Mouse (Mus musculus) liver, embryonic 16.5 days (tissue): ENCODE results near the gene Sart3. TPM values are rescaled to one million over a fixed set of nuclear protein-coding genes. Genes with fewer than 3 reads are reported as not detected.

Source experiments
- ATAC-seq: fragments of 200-750 bp; cut with Nextera tagmentation; 2 replicates; pipeline ENCODE4 v1.8.0; 2017; ENCODE audit warnings: low read depth, mild to moderate bottlenecking, moderate number of reproducible peaks, moderate library complexity
- H3K27ac ChIP-seq: fragments of 300-500 bp; sonication (generic); 2 replicates; pipeline ENCODE4 v1.5.1; 2014; ENCODE audit warnings: mild to moderate bottlenecking, low read length
- H3K27me3 ChIP-seq: fragments of 300-500 bp; sonication (generic); 2 replicates; pipeline ENCODE4 v1.6.1; 2014; ENCODE audit warnings: low read depth, low read length, mixed read lengths; ENCODE audit not compliant: control insufficient read depth, insufficient read depth
- H3K36me3 ChIP-seq: fragments of 300-500 bp; sonication (generic); 2 replicates; pipeline ENCODE4 v1.6.1; 2014; ENCODE audit warnings: mild to moderate bottlenecking; ENCODE audit not compliant: control insufficient read depth, insufficient read depth
- H3K4me1 ChIP-seq: fragments of 300-500 bp; sonication (generic); 2 replicates; pipeline ENCODE4 v1.6.1; 2014; ENCODE audit warnings: low read depth, low read length, mixed read lengths; ENCODE audit not compliant: control insufficient read depth
- H3K4me2 ChIP-seq: fragments of 300-500 bp; sonication (generic); 2 replicates; pipeline ENCODE4 v1.6.1; 2014; ENCODE audit warnings: low read depth, low read length, mixed read lengths
- H3K4me3 ChIP-seq: fragments of 300-500 bp; sonication (generic); 2 replicates; pipeline ENCODE4 v1.5.1; 2014; ENCODE audit warnings: low read depth, mild to moderate bottlenecking, low read length
- H3K9ac ChIP-seq: fragments of 300-500 bp; sonication (generic); 2 replicates; pipeline ENCODE4 v1.6.1; 2014; ENCODE audit warnings: low read depth, low read length
- H3K9me3 ChIP-seq: fragments of 300-500 bp; sonication (generic); replicated peaks from 2 replicates; pipeline ENCODE4 v1.6.1; 2016; ENCODE audit warnings: low read length; ENCODE audit not compliant: control insufficient read depth
- WGBS: fragments of 180-500 bp; shearing (Covaris S2); extraction: QIAGEN DNeasy Blood & Tissue Kit; methylation state at CpG from one replicate; pipeline ENCODE4 v1.1.7; 2014; ENCODE audit not compliant: insufficient replicate concordance; 5-methylcytosine and 5-hydroxymethylcytosine counted together
- polyA plus RNA-seq: library from polyadenylated mRNA; unstranded; fragments of >200 nt; fragmentation: Nextera tagmentation; extraction: Ambion mirVana; gene quantifications from 2 replicates; pipeline ENCODE4 v1.2.1, GENCODE M21; 2015

Gene Sart3
- polyA plus RNA-seq, 1 experiment from 2014 or later, result 13.9 TPM

DNA sequence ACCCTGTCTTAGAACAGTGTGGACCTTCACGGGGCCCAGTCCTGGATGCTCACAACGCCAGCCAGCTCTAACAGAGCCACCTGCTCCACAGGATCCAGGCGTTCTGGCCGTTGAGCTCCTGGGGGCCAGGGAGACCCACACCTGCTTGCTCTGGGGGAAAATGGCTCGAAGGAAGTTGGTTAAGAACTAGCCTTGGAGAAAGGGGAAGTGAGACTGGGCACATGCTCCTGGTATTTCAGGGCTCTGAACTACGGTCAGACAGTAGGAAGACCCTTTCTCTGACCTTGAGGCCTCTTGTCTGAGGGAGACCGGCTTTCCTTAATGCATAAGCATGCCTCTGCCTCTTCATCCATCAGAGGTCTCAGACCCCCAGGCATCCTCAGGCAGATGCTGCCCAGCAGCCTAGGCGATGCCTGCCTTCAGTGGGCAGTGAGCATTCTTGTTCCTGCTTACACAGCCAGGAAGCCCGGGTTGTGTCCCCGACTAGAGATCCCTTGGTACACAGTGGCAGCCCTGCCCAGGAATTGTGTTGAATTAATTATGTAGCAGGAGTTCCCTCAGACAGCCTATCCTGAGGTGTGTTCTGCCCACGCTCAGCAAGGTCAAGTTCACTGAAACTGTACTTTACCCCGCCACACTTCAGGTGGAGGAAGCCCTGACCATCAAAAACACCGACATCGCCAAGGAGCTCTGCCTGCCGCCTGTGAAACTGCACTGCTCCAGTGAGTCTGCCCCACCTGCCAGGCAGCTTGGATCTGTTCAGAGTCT lies 4.0 kb upstream of the Sart3 start:
- Histone ChIP-seq H3K4me1 (peaks cover 13% of the 10 kb centered on the region), H3K4me2 (no peak overlapping the region), H3K4me3 (no peak overlapping the region), H3K27me3 (no peaks in the 10 kb centered on the region), H3K9ac (no peak overlapping the region), H3K27ac (peak overlapping the region; percentile 63), H3K36me3 (peaks cover 19% of the 10 kb centered on the region), H3K9me3 (no peaks in the 10 kb centered on the region)
- no peak for ATAC-seq
- WGBS, result 52% methylated on average over 15 of the region's 15 CpGs

DNA sequence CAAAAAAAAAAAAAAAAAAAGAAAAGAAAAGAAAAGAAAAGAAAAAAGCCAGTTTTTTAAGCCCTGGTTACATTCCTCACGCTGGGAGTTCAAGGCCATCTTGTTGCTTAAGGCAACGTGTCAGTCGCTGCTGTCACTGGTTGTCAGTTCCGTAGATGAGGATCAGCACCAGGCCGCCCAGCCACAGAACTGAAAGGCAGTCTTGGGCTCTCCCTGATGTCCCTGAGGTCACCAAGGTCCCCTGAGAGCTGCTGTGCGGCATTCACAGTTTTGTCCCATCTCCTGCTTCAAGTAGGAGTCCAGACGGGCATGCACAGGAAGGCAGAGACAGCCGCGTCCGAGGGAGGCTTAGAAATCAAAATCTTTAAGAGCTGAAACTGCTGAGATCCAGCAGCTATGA lies 3.3 kb upstream of the Sart3 start:
- H3K4me2 ChIP-seq, result no peak overlapping the region
- peaks cover 19% of the 10 kb centered on the region for H3K36me3 ChIP-seq
- H3K27me3 ChIP-seq, result no peaks in the 10 kb centered on the region
- WGBS, result 80% methylated on average over 10 of the region's 10 CpGs
- H3K9ac ChIP-seq, result no peak overlapping the region
- ATAC-seq, result no peak
- peaks cover 15% of the 10 kb centered on the region for H3K4me1 ChIP-seq
- H3K9me3 ChIP-seq, result no peaks in the 10 kb centered on the region
- peak overlapping the region; percentile 41; the same call in 1 of the 2 replicates for H3K27ac ChIP-seq
- H3K4me3 ChIP-seq, result no peak overlapping the region

DNA sequence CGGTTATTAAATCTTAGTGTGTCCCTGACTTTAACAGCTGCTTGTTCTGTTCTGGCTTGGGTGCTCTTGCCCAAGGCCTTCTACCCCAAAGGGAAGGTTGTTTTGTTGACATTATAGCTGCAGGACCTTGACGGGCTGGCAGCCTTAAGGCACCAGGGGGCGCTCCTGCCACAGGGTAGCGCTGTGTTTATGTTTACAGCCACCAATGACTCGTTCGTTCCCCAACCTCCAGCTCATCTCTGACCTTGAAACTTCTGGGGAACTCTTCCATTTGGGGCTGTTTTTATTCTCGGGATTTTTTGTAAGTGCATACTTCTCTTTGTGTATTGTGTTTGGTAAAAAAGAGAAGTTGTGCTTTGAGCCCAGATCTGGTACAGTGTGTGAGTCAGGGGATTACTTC lies 1.4 kb upstream of the Sart3 start:
- Histone ChIP-seq H3K4me1 (peaks cover 27% of the 10 kb centered on the region), H3K9me3 (no peaks in the 10 kb centered on the region), H3K4me3 (peak overlapping the region; percentile 95), H3K36me3 (peaks cover 19% of the 10 kb centered on the region), H3K27me3 (no peaks in the 10 kb centered on the region), H3K27ac (peak overlapping the region; percentile 83), H3K4me2 (peak overlapping the region; percentile 99), H3K9ac (peak overlapping the region; percentile 84)
- 2% methylated on average over 7 of the region's 7 CpGs for WGBS
- peak; percentile 43 for ATAC-seq

DNA sequence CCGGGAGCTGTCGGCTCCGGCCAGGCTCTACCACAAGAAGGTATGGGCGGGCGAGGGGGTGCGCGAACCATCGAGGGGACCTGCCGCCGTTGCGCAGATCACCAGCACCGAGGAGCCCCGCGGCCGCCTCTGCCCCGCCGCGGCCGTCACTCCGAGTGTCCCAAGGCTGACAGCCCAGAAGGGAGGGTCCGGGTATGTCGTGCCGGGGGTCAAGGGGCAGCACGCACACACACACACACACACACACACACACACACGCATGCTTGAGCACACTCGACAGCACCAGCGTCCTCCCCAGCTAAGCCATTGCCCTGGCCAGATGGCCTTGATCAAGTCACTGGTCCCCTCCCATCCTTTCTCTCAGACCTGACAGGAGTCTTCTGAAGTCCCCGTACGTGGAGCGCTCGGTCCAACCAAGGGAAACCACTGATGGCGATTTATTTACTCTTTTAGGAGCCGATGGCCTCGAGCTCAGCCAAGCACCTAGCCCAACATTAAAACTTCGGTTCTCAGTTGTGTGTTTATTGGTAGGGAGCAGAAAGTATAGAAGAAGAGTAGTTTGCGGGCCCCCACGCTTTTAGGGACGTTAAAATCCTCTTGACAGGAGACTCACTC lies 702 bp upstream of the Sart3 start:
- Histone ChIP-seq H3K4me2 (peak overlapping the region; percentile 99), H3K4me3 (peak overlapping the region; percentile 95), H3K9me3 (no peaks in the 10 kb centered on the region), H3K36me3 (peaks cover 19% of the 10 kb centered on the region), H3K27me3 (no peaks in the 10 kb centered on the region), H3K4me1 (peaks cover 27% of the 10 kb centered on the region), H3K9ac (peak overlapping the region; percentile 84), H3K27ac (peak overlapping the region; percentile 83)
- peak; percentile 12 for ATAC-seq
- WGBS, result 1% methylated on average over 34 of the region's 38 CpGs

DNA sequence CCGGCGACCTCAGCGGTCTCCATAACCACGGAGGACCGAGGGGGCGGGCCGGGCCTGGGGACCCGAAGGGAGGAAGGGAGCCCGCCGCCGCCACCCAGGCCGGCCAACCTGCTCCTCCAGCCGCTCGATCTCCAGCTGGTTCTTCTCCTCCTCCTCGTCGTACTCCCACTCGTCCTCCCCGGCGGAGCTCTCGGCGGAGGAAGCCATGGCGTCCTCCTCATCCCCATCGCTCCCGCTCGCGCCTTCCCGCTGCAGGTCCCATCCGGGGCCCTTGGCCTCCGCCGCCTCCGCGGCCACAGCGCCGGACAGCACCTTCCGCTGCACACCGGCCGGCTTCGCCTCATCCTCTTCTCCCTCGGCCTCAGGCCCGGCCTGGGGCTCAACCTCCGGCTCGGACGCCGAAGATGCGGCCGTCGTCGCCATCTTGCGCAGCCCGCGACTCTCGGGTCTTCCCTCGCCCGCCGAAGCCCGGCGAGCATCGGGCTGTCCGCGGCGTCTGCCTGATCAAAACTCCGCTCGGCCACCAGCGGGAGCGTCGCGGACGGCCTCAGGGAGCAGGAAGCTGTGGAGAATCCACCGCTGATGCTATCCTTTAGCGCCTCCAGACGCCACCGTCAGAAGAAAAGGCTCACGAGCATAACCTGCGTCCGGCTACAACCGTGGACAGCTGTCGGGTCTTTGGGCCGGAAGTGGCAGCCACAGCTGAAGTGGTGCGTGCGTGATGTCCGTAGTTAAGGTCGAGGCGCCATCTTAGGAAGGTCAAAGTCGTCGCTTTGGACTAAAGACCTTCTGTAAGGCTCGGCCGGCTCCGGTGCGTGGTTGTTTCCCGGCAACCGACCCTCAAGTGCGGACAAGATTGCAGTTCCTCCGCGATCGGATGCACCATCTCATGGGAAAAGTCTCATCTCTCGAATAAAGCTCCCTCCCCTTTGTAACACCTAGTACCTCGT lies 822 bp downstream of the Sart3 start:
- under 1% methylated on average over 95 of the region's 97 CpGs for WGBS
- peak overlapping the region; percentile 95 for H3K4me3 ChIP-seq
- peak; percentile 75 for ATAC-seq
- H3K9ac ChIP-seq, result peak overlapping the region; percentile 89
- H3K36me3 ChIP-seq, result peaks cover 13% of the 10 kb centered on the region
- no peaks in the 10 kb centered on the region for H3K27me3 ChIP-seq
- no peaks in the 10 kb centered on the region for H3K9me3 ChIP-seq
- peaks cover 27% of the 10 kb centered on the region for H3K4me1 ChIP-seq
- H3K4me2 ChIP-seq, result peak overlapping the region; percentile 99
- H3K27ac ChIP-seq, result peak overlapping the region; percentile 90

DNA sequence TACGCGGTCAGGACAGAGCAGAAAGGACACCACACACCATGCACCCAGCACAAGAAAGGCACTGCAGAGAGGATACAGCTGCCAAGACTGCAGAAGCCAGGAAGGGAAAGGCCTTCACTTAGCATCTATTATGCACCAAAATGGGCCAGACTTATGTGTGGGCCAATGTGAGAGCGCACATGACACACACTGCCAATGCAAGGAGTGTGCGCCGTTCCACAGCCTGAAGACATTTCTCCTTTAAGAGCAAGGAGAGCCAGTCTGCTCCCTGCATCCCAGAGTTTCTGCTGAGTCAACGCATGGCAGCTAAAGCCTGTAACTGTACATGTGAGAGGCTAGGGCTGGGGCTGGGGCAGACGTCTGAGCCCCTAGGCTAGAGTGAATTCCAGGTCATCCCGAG lies 3.5 kb downstream of the Sart3 start:
- Histone ChIP-seq H3K27me3 (no peaks in the 10 kb centered on the region), H3K36me3 (peaks cover 2% of the 10 kb centered on the region; the same call in 1 of the 2 replicates), H3K4me2 (no peak overlapping the region), H3K9me3 (no peaks in the 10 kb centered on the region), H3K4me3 (no peak overlapping the region), H3K9ac (no peak overlapping the region), H3K27ac (no peak overlapping the region), H3K4me1 (peaks cover 23% of the 10 kb centered on the region)
- no peak for ATAC-seq
- 83% methylated on average over 8 of the region's 8 CpGs for WGBS

DNA sequence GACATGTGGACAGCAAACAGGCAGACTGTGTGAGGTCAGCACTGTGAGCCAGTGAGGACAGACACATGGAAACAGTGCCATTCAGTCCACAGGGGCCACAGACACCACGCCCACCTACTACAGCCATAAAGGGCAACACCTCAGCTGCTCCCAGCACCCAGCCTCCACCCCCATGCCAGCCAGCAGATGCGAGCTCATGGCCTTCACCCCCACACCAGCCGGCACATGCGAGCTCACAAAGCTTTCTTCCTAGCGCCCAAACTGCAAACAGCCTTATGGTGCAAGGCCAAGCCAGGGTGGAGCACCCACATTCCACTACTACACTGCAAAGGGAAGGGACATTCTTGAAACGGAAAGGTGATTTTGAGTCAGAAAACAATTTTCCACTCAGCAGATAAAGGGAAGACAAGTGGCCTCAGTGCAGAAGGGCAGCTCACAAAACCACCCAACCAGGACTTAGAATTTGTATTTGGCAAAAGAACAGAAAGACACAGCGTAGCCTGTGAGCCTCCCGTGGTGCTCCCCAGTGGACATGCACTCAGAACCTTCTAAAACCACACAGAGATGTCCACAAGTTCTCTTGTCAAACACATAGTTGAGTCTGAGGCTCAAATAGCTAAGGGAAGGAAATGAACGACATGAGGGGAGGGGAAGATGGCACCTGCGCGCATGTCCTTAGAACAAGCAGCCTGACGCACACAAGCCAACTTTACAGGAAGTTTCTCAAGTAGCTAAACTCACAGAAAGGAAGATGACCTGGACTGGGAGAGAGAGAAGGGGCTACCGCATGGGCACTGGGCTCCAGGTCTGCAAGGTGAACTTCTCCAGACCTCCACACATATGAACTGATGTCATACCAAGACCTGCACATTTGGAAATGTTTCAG lies 6.4 kb downstream of the Sart3 start:
- no peaks in the 10 kb centered on the region for H3K9me3 ChIP-seq
- 0 out of 2 replicates have a peak, but pooled peaks have one; percentile 37 for ATAC-seq
- H3K36me3 ChIP-seq, result peaks cover 13% of the 10 kb centered on the region
- peaks cover 14% of the 10 kb centered on the region for H3K4me1 ChIP-seq
- no peak overlapping the region for H3K4me3 ChIP-seq
- H3K27ac ChIP-seq, result no peak overlapping the region
- 72% methylated on average over 13 of the region's 13 CpGs for WGBS
- H3K4me2 ChIP-seq, result no peak overlapping the region
- no peak overlapping the region for H3K9ac ChIP-seq
- no peaks in the 10 kb centered on the region for H3K27me3 ChIP-seq

DNA sequence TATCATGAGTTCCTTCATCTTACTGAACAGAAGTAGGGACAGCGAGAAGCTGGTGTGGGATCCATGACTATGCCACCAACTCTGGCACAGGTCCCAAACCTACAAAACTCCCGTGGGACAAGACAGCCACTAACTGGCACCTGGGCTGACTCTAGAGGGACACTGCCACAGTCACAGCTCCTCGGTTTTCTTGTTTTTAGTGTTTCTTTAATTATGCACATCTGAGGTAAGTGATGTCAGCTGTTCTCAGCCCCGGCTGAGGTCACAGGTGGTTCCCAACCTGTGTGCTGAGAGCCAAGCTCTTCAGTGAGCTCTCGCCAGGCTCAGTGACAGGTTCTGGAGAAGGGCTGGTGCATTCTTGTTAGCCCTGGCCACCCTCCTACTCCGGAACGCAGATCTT lies 7.9 kb downstream of the Sart3 start:
- H3K9ac ChIP-seq, result no peak overlapping the region
- WGBS, result 84% methylated on average over 7 of the region's 7 CpGs
- no peak for ATAC-seq
- H3K36me3 ChIP-seq, result peaks cover 25% of the 10 kb centered on the region
- H3K27ac ChIP-seq, result no peak overlapping the region
- H3K4me2 ChIP-seq, result no peak overlapping the region
- no peak overlapping the region for H3K4me3 ChIP-seq
- no peaks in the 10 kb centered on the region for H3K27me3 ChIP-seq
- no peaks in the 10 kb centered on the region for H3K9me3 ChIP-seq
- H3K4me1 ChIP-seq, result peaks cover under 1% of the 10 kb centered on the region
